Mouse (Mus musculus) neural tube, embryonic 11.5 days (tissue): Measurements from ENCODE around the gene 1700015G11Rik. TPM values are rescaled to one million over a fixed set of nuclear protein-coding genes. Genes with fewer than 3 reads are reported as not detected.

Source experiments
- polyA plus RNA-seq: library from polyadenylated mRNA; unstranded; fragments of >200 nt; fragmentation: Nextera tagmentation; extraction: Ambion mirVana; gene quantifications from 2 replicates; pipeline ENCODE4 v1.2.1, GENCODE M21; 2014

1700015G11Rik gene
- polyA plus RNA-seq, 1 experiment from 2014 or later = not detected

Other genes starting within 250 kb of the 1700015G11Rik start
- gene Gas2, start 153.7 kb downstream of the 1700015G11Rik start, polyA plus RNA-seq = 49.0 and 58.7 TPM in 2 replicates
- 14.7 and 17.3 TPM in 2 replicates for gene Fancf, start 153.5 kb downstream of the 1700015G11Rik start, polyA plus RNA-seq
- gene Svip, start 9.7 kb downstream of the 1700015G11Rik start, polyA plus RNA-seq = 19.1 and 19.9 TPM in 2 replicates